Mouse (Mus musculus) gastrocnemius, postnatal 14 days (tissue): ENCODE data around the gene Ntrk3. TPM values are rescaled to one million over a fixed set of nuclear protein-coding genes. Genes with fewer than 3 reads are reported as not detected.

ENCODE experiments used
- DNase-seq: peaks from one replicate; pipeline ENCODE4 v3.0.0; 2021; ENCODE audit warnings: mixed read lengths
- intact Hi-C: fragments of 180-260 bp; cut with DNase I; formaldehyde crosslinking; loops from one replicate; pipeline ENCODE4 v1.15.1; 2025; ENCODE audit warnings: low total_unique reads
- total RNA-seq, 2 experiments: library from RNA; stranded (reverse); gene quantifications; 2 replicates each; pipeline ENCODE4 v1.2.3; 2021

Ntrk3 gene
- total RNA-seq, 2 experiments from 2014 or later, result 3.1 to 3.5 TPM

GRCm38 (mm10) chr7:78549461-78549860 is 188.4 kb downstream of the Ntrk3 start:
- no peak for DNase-seq
- intact Hi-C loops, result no loop called here

GRCm38 (mm10) chr7:78548721-78549120 is 189.1 kb downstream of the Ntrk3 start:
- intact Hi-C loops, result no loop called here
- DNase-seq, result no peak

- DNase-seq, result no peak
- intact Hi-C loops, result no loop called here
These were observed 191.3 kb downstream of the Ntrk3 start for GRCm38 (mm10) chr7:78546551-78546950.

GRCm38 (mm10) chr7:78542468-78542867 is 195.3 kb downstream of the Ntrk3 start:
- DNase-seq, result no peak
- intact Hi-C loops, result no loop called here

DNA sequence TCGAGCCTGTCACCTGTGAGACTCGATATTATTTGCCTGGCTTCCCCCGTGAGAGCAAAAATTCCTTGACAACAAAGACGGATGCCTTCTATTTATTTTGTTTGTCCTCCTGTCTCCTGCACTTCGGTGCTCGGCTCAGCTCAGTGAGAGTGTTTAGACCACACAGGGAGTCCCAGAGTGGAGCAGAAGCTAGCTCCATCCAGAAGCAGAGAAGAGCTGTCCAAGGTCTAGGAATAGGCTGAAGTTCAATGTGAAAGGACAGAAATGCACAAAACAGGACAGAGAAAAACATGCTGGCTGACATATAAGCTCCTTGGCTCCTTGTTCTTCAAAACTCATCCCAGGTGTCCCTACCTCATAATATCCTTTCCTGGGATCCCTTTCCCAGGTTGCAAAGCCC is 207.5 kb downstream of the Ntrk3 start:
- DNase-seq, result no peak
- intact Hi-C loops, result no loop called here

GRCm38 (mm10) chr7:78528008-78528407 is 209.8 kb downstream of the Ntrk3 start:
- intact Hi-C loops, result no loop called here
- no peak for DNase-seq

- no peak for DNase-seq
These were observed 210.2 kb downstream of the Ntrk3 start for GRCm38 (mm10) chr7:78527564-78527963.

GRCm38 (mm10) chr7:78520243-78520927 is 217.4 kb downstream of the Ntrk3 start:
- DNase-seq, result no peak
- intact Hi-C loops, result no loop called here

More at GRCm38 (mm10) chr7:78527564-78527963, 210.2 kb downstream of the Ntrk3 start:
- intact Hi-C loops, result no loop called here

- DNase-seq, result no peak
- intact Hi-C loops, result no loop called here
These were observed 218.1 kb downstream of the Ntrk3 start for GRCm38 (mm10) chr7:78519689-78520088.

DNA sequence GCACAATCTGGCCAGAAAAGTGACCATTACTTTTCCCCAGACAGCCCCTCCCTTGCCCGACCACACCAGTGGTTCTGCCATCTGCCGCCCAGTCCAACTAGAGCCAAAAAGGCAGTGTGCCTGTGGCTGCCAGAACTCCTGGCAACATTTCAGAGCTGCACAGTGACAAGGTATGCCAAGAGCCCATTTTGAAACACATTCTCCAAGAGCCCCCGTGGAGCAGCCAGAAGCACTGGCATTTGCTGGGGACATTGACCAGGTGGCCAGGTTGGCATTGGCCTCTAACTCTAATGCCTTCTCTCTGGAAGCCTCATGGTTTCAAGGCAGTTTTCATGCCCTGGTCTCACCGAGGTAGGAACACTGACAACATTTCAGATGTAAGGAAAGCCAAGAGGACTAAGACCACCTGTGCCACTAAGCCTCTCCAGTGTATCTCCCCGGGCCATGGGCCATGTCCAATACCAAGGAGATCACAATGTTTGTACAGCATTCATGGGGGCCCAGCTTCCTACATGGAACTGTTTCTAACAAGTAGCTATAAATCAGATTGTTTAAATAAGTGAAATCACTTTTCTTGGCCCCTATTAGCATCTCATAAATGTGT is 218.9 kb downstream of the Ntrk3 start:
- DNase-seq, result no peak
- intact Hi-C loops, result no loop called here

DNA sequence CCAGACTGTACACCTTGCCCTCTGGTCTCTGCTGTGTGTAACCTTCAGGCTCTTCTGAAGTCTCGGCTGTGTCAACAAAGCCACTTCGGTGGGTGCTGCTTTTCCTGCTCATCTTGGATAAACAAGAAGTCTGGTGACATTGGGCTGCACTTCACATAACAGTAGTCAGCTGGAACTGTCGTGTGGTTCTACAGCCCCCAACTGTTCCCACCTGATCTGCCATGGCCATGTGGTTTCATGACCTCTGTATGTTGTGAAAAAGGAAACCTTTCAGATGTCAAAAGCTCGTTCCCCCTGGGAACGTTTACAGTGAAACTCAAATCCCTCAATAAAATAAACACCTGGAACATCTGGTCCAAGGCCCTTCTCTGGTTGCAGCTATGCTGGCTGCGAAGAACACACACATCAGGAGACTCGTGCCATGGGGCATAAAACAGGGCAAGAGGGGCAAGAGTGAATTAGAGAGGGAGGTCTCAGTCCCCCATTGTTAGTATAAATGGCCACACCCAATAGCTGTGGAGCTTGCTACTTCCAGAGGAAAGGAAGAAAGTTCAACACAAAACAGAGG is 222.7 kb downstream of the Ntrk3 start:
- intact Hi-C loops, result no loop called here
- DNase-seq, result no peak

DNA sequence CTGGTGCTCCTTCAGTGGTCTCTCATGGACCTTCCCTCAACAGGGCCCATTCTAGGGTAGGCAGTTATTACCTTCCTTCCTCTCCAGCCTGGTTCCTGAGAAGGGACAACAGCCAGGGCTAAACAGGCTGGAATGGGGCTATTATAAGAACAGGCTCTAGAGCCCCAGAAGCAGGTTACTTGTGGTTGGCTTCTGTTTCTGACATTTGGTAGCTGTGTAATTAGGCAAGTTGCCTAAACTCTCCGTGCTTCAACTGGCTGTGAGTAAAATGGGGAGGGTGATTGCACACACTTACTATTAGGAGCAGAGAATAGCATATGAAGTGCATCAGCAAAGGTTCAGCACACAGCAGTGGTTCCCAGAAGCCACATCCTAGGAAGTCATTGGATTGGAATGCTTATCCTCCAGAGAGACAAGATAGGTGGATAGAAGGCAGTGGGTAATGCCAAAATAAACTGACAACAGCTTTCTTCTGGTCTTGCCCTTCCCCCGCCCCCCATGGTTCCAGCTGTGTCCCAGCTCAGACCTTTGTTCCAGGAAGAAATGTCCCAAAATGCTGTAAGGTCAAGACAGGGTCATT is 230.7 kb downstream of the Ntrk3 start:
- intact Hi-C loops, result no loop called here
- DNase-seq, result no peak

- intact Hi-C loops, result no loop called here
- no peak for DNase-seq
These were observed 236.9 kb downstream of the Ntrk3 start for GRCm38 (mm10) chr7:78500863-78501262.

- intact Hi-C loops, result no loop called here
- no peak for DNase-seq
These were observed 237.8 kb downstream of the Ntrk3 start for GRCm38 (mm10) chr7:78499970-78500369.

DNA sequence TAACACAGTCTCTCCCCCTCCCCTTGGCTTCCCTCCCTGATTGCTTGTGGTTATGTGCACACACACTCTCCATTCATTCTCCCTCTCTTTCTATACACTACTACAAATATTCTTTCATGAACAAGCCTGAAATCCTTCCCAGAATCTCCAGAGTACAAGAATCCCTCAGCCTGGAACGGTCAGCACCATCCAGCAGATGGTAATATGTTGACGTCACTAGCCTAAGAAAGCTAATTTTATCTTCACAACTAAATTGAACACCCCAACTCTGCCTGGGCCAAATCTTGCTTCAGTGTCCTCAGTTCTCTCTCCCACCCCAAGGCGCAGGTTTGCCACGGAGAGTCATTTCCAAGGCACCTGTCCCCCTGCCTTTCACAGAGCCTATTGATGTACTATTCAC is 239.5 kb downstream of the Ntrk3 start:
- no peak for DNase-seq
- intact Hi-C loops, result no loop called here

DNA sequence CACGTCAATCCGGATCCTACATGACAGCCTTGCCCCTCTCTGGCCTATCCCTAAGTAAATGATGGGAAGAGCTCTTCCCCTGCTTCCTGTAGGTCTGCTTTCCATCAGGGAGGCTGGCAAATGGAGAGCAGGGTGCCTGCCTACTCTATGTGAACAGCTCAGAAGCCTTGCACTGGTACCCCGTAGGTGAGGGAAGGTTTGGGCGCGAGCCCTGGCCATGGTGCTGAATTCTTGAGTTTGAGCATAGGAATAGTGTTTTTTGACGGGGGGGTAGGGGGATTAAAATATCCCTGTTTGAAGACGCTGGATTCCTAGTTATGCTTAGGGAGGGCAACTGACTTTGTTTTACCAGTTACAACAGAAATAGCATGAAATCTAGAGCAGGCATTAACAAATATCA is 240.0 kb downstream of the Ntrk3 start:
- intact Hi-C loops, result no loop called here
- DNase-seq, result no peak

GRCm38 (mm10) chr7:78493591-78493990 is 244.2 kb downstream of the Ntrk3 start:
- DNase-seq, result no peak

DNA sequence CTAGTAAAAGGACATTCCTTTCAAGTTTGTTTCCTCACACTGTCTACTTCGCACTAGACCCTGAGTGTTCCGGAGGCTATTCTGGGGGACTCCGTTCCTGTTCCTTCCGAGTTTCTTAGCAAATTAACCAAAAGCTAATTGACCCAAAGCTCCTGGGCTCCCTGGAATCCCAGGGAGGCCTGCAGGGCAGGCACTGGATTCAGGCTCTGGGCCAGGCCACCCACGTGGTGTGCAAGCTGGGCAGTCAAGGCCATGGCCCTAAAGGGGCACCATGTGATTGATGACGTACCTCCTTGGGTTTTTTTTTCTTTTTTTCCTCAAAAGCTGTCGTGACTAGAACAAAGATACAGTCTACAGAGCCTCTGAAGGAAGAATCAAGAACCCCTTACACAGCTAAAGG is 246.6 kb downstream of the Ntrk3 start:
- no peak for DNase-seq
- intact Hi-C loops, result no loop called here

More at GRCm38 (mm10) chr7:78493591-78493990, 244.2 kb downstream of the Ntrk3 start:
- intact Hi-C loops, result no loop called here

GRCm38 (mm10) chr7:78484290-78484689 is 253.5 kb downstream of the Ntrk3 start:
- intact Hi-C loops, result no loop called here
- DNase-seq, result no peak

DNA sequence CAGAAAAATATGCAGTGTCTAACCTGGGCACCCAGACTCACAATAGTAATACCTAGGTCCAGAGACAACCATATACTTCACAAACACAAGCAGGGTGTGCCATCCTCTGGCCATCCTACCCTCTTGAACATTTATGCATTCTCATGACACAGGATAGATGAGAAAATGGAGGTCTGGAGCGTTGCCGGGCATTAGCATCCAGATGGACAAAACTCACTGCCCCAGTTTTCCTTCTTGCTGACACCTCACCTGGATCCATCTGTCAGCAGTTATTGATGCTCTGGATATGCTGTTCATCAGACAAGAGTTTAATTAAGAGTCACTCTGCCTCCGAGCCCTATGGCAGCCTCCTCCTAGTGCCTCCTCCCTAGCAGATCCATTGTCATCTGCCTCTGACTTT is 254.1 kb downstream of the Ntrk3 start:
- intact Hi-C loops, result no loop called here
- DNase-seq, result no peak

DNA sequence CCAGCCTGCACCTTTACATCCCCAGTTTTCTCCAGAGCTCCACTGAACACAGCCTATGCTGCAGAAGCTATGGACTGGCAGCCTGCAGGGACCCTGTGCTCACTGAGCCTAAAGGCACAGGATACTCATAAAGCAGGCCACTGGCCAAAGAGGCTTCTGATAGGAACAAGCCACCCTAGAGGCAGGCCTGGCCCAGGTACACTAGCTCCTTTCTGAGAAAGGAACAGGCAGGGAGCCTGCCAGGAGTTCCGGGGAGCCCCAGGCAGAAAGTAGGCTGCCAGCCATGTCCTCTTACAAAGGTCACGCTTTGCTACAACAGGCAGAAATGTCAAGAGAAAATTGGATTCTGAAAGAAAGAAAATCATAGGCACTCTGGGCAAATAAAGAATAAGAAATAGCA is 254.8 kb downstream of the Ntrk3 start:
- DNase-seq, result no peak
- intact Hi-C loops, result no loop called here
